Mouse (Mus musculus) embryo, embryonic 10.5 days (tissue): ENCODE data around the gene Mycl.

ENCODE experiments used
- DNase-seq: peaks from one replicate; pipeline ENCODE4 v3.0.0-alpha.2; 2015; ENCODE audit warnings: low spot score

Gene Mycl

GRCm38 (mm10) chr4:123014501-123015282 lies 19.2 kb downstream of the Mycl start:
- DNase-seq = peak; percentile 45

- peak; percentile 97 for DNase-seq
Observed at GRCm38 (mm10) chr4:123016451-123016957, 21.1 kb downstream of the Mycl start, which contains the start of gene Trit1. Trit1 (plus strand) TSS chr4:123016597.

GRCm38 (mm10) chr4:123021591-123021990 lies 26.1 kb downstream of the Mycl start:
- no peak for DNase-seq

- DNase-seq = no peak
Observed at GRCm38 (mm10) chr4:123022896-123023295, 27.4 kb downstream of the Mycl start.

GRCm38 (mm10) chr4:123025418-123025817 lies 30.0 kb downstream of the Mycl start:
- DNase-seq = no peak

GRCm38 (mm10) chr4:123026161-123026560 lies 30.7 kb downstream of the Mycl start:
- DNase-seq = no peak

- DNase-seq = no peak
Observed at GRCm38 (mm10) chr4:123026597-123026996, 31.1 kb downstream of the Mycl start.

- no peak for DNase-seq
Observed at GRCm38 (mm10) chr4:123034841-123035240, 39.4 kb downstream of the Mycl start.

- no peak for DNase-seq
Observed at GRCm38 (mm10) chr4:123035636-123036035, 40.2 kb downstream of the Mycl start.

GRCm38 (mm10) chr4:123036710-123037109 lies 41.3 kb downstream of the Mycl start:
- DNase-seq = no peak

GRCm38 (mm10) chr4:123041131-123041530 lies 45.7 kb downstream of the Mycl start:
- DNase-seq = no peak

- no peak for DNase-seq
Observed at GRCm38 (mm10) chr4:123043858-123044257, 48.4 kb downstream of the Mycl start.

- no peak for DNase-seq
Observed at GRCm38 (mm10) chr4:123044842-123045241, 49.4 kb downstream of the Mycl start.

GRCm38 (mm10) chr4:123046300-123046699 lies 50.8 kb downstream of the Mycl start:
- DNase-seq = peak; percentile 27

- no peak for DNase-seq
Observed at GRCm38 (mm10) chr4:123050681-123051211, 55.3 kb downstream of the Mycl start.
